Mouse (Mus musculus) heart, postnatal 0 days (tissue): ENCODE results near the gene Stxbp4. TPM values are rescaled to one million over a fixed set of nuclear protein-coding genes. Genes with fewer than 3 reads are reported as not detected.

ENCODE experiments used
- ATAC-seq: fragments of 200-750 bp; cut with Nextera tagmentation; 2 replicates; pipeline ENCODE4 v1.8.0; 2017; ENCODE audit warnings: low read depth, moderate number of reproducible peaks, moderate library complexity; ENCODE audit not compliant: insufficient read depth
- DNase-seq: peaks from one replicate; pipeline ENCODE4 v3.0.0-alpha.2; 2016; ENCODE audit warnings: low spot score
- H3K27ac ChIP-seq: fragments of 300-500 bp; sonication (generic); 2 replicates; pipeline ENCODE4 v1.5.1; 2014; ENCODE audit warnings: low read depth, mild to moderate bottlenecking
- H3K27me3 ChIP-seq: fragments of 300-500 bp; sonication (generic); 2 replicates; pipeline ENCODE4 v1.6.1; 2014; ENCODE audit warnings: low read length, mixed read lengths; ENCODE audit not compliant: control insufficient read depth, insufficient read depth
- H3K36me3 ChIP-seq: fragments of 300-500 bp; sonication (generic); replicated peaks from 2 replicates; pipeline ENCODE4 v1.6.1; 2014; ENCODE audit warnings: low read length, mixed read lengths; ENCODE audit not compliant: control insufficient read depth, insufficient read depth
- H3K4me1 ChIP-seq: fragments of 300-500 bp; sonication (generic); 2 replicates; pipeline ENCODE4 v1.6.1; 2014; ENCODE audit warnings: antibody characterized with exemption; ENCODE audit not compliant: control insufficient read depth, insufficient read depth
- H3K4me2 ChIP-seq: fragments of 300-500 bp; sonication (generic); 2 replicates; pipeline ENCODE4 v1.6.1; 2014; ENCODE audit warnings: low read depth, mild to moderate bottlenecking, low read length, moderate library complexity
- H3K4me3 ChIP-seq: fragments of 300-500 bp; sonication (generic); 2 replicates; pipeline ENCODE4 v1.5.1; 2014; ENCODE audit warnings: low read depth, low read length
- H3K9ac ChIP-seq: fragments of 300-500 bp; sonication (generic); replicated peaks from 2 replicates; pipeline ENCODE4 v1.6.1; 2014; ENCODE audit warnings: low read depth, low read length, mixed read lengths
- H3K9me3 ChIP-seq: fragments of 300-500 bp; sonication (generic); replicated peaks from 2 replicates; pipeline ENCODE4 v1.6.1; 2016; ENCODE audit warnings: low read length; ENCODE audit not compliant: control insufficient read depth
- CTCF ChIP-seq: IDR thresholded peaks from 2 replicates; pipeline ENCODE4 v1.5.1; 2016; ENCODE audit warnings: antibody characterized with exemption, control low read depth, low read depth
- EP300 ChIP-seq: IDR thresholded peaks from 2 replicates; pipeline ENCODE4 v1.6.1; 2016; ENCODE audit warnings: antibody characterized with exemption, low read depth
- WGBS: fragments of 180-500 bp; shearing (Covaris S2); extraction: QIAGEN DNeasy Blood & Tissue Kit; methylation state at CpG from one replicate; pipeline ENCODE4 v1.1.7; 2014; 5-methylcytosine and 5-hydroxymethylcytosine counted together
- polyA plus RNA-seq: library from polyadenylated mRNA; unstranded; fragments of >200 nt; fragmentation: Nextera tagmentation; extraction: Ambion mirVana; gene quantifications from 2 replicates; pipeline ENCODE4 v1.2.1, GENCODE M21; 2015
- total RNA-seq: library from RNA; depleted of rRNA; stranded (reverse); fragments of >200 nt; gene quantifications from 2 replicates; pipeline ENCODE4 v1.2.3, GENCODE M21; 2014; ENCODE audit warnings: low replicate concordance

The Stxbp4 gene
- total and polyA plus RNA-seq, 2 experiments from 2014 or later: 2.9 to 4.7 TPM

GRCm38 (mm10) chr11:90650231-90650885, 12.5 kb upstream of the Stxbp4 start:
- no peak for ATAC-seq
- TF ChIP-seq CTCF (no peak), EP300 (no peak)
- no peak overlapping the region for H3K27ac ChIP-seq
- no peaks in the 10 kb centered on the region for H3K27me3 ChIP-seq
- H3K4me2 ChIP-seq: no peak overlapping the region
- no peak for DNase-seq
- no peaks in the 10 kb centered on the region for H3K9me3 ChIP-seq
- no peaks in the 10 kb centered on the region for H3K4me1 ChIP-seq
- peaks cover 44% of the 10 kb centered on the region for H3K36me3 ChIP-seq
- H3K4me3 ChIP-seq: no peak overlapping the region
- no peak overlapping the region for H3K9ac ChIP-seq
- WGBS: 49% methylated on average over 9 of the region's 9 CpGs

GRCm38 (mm10) chr11:90649777-90650176, 11.9 kb upstream of the Stxbp4 start:
- Histone ChIP-seq H3K9me3 (no peaks in the 10 kb centered on the region), H3K9ac (no peak overlapping the region), H3K4me2 (no peak overlapping the region), H3K4me1 (no peaks in the 10 kb centered on the region), H3K27ac (no peak overlapping the region), H3K4me3 (no peak overlapping the region), H3K27me3 (no peaks in the 10 kb centered on the region), H3K36me3 (peaks cover 46% of the 10 kb centered on the region)
- ATAC-seq (no peak), DNase-seq (no peak)
- 86% methylated on average over 6 of the region's 6 CpGs for WGBS
- TF ChIP-seq CTCF (no peak), EP300 (no peak)

DNA sequence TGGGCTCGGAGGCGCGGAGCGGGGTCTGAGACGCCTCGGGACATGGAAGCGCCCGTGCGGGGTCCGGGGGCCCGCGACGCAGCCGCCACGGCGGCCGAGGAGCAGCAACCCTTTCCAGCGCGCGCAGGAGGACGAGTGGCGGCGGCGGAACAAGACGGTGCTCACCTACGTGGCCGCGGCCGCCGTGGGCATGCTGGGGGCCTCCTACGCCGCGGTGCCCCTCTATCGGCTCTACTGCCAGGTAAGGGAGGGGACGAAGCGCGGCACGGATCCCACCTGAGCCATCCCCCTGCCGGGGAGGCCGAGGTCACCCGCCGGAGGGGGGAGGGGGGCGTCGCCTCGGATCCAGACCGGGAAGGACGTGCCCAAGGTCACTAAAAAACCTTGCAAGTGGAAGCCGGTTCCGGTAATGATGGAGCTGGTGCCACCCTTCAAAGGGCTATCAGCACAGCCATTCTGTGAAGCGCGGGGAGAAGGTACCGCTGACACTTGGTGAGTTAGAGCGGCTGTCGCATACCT, 487 bp upstream of the Stxbp4 start:
- WGBS: 2% methylated on average over 53 of the region's 54 CpGs
- Histone ChIP-seq H3K9me3 (no peaks in the 10 kb centered on the region), H3K27me3 (no peaks in the 10 kb centered on the region), H3K4me2 (peak overlapping the region; percentile 88), H3K36me3 (peaks cover 8% of the 10 kb centered on the region; the same call in 1 of the 2 replicates), H3K27ac (peak overlapping the region; percentile 92), H3K9ac (peak overlapping the region; percentile 88), H3K4me3 (peak overlapping the region; percentile 83), H3K4me1 (peaks cover 10% of the 10 kb centered on the region; the same call in 1 of the 2 replicates)
- DNase-seq (peak; percentile 34), ATAC-seq (peak; percentile 58)
- TF ChIP-seq EP300 (peak; percentile 4; the same call in 1 of the 2 replicates), CTCF (no peak)

DNA sequence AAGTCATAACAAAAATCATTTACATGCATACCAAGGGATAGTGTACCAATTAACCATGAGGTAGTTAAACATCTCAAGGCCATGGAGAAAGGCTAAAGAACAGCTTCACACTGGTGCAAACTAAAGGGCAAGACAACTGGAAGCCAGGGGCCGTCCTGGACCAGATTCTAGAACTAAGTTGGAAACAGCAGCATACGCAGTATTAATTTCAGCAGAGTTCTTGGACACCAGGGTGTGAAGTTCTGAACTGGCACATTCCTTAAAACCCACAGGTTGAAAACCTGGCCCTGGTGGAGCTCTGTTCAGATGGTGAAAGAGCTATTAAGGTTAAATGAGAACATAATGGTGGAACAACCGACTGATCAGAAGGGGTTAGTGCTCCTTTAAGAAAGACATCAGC, 3.2 kb downstream of the Stxbp4 start:
- WGBS: 81% methylated on average over 3 of the region's 3 CpGs
- no peak for TF ChIP-seq CTCF
- TF ChIP-seq EP300: no peak
- Histone ChIP-seq H3K4me3 (no peak overlapping the region), H3K27ac (no peak overlapping the region), H3K4me2 (no peak overlapping the region), H3K4me1 (peaks cover 9% of the 10 kb centered on the region; the same call in 1 of the 2 replicates), H3K27me3 (no peaks in the 10 kb centered on the region), H3K9ac (no peak overlapping the region), H3K36me3 (no peaks in the 10 kb centered on the region), H3K9me3 (no peaks in the 10 kb centered on the region)
- no peak for DNase-seq
- no peak for ATAC-seq

- 0 out of 2 replicates have a peak, but pooled peaks cover 3% of the 10 kb centered on the region for H3K4me1 ChIP-seq
- no peak overlapping the region for H3K4me2 ChIP-seq
- H3K9me3 ChIP-seq: no peaks in the 10 kb centered on the region
- H3K4me3 ChIP-seq: no peak overlapping the region
- H3K36me3 ChIP-seq: no peaks in the 10 kb centered on the region
- DNase-seq (no peak), ATAC-seq (peak; percentile 39; the same call in 1 of the 2 replicates)
- WGBS: 65% methylated on average over 2 of the region's 2 CpGs
- no peaks in the 10 kb centered on the region for H3K27me3 ChIP-seq
- no peak overlapping the region for H3K9ac ChIP-seq
- TF ChIP-seq EP300 (no peak), CTCF (no peak)
- no peak overlapping the region for H3K27ac ChIP-seq
Measured at GRCm38 (mm10) chr11:90632480-90632879, 5.4 kb downstream of the Stxbp4 start.
